Mouse (Mus musculus) cerebellum, postnatal 10 days (tissue): ENCODE measurements around the gene Angpt4.
A peak's percentile ranks its signal among the peaks of the same experiment; 100 is the strongest.

Experiments used
- DNase-seq, 2 experiments: peaks; one replicate each; pipeline ENCODE4 v3.0.0; 2021; ENCODE audit warnings: mixed read lengths in 2 of 2

Angpt4 gene

GRCm38 (mm10) chr2:151985426-151986172 is 74.6 kb downstream of the Angpt4 start:
- DNase-seq: no peak

DNA sequence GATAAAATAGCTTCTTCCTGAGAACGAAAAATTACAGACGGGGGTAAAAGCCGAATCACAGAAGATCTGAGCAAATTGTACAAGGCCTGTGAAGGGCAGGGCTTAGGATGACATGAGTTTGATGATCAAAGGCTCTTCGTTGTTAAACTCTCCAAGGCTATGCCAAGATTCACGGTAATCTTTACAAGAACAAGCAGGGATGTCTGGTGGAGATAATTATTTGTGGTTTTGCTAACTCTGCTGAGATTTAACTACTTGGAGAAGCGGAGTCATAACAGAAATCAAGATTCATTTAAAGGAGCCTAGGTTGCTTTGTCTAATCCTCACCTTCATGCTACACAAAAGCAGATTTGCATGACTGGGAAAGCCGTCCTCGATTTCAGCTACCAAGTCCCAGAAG is 75.9 kb downstream of the Angpt4 start:
- no peak for DNase-seq

DNA sequence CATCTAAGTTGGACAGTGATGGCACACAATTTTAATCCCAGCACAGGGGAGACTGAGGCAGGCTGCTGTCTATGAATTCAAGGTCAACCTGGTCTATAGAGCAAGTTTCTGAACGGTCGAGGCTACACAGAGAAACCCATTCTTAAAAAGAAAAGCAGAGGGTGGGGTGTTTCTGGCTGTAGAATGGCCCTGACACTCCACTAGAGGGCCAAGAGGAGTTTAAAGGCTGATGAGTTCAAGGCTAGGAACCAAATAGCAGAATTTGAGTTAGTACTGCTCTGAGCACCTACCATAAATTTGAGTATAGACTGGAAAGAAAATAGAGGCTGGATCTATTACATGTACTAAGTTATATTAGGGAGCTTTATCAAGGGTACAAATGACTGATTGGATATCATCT is 78.0 kb downstream of the Angpt4 start:
- no peak for DNase-seq

DNA sequence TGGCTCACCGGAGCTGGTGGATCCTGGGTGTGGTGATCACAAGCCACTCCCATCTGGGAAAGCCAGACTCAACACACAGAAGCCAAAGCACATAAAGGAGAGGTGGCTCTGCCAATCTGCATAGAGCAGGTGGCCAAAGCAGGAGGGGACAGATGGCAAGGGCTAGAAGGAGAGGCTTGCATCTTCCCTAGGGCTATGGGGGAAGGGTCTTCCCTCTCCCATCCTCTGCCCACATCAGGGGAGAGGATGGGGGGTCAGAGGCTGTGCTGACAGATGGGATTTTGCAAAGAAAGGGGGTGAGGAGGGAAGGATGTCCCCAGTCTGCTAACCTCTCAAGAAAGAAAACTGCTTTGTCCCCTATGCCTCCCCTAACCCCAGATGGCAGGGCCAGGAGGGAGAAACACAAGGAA is 80.0 kb downstream of the Angpt4 start:
- peak; percentile 89 to 94 for DNase-seq

DNA sequence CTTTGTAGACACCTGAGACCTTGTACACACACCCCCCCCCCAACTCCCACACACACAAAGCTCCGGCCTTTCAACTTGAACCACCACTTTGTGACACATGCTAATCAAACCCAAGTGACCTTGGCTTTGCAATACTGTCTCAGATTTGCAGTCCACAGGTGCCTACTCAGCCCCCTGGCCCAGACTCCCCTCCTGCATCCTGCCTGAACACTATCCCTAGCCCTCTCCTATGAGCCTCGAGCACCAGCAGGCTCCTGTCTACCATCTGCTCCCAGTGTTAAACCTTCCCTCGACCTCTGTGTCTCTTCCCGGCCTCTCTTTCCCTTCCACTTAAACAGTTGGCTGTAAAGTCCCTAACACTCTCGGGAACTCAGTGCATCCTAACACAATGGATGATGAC is 80.4 kb downstream of the Angpt4 start:
- peak; percentile 54 to 62 for DNase-seq

DNA sequence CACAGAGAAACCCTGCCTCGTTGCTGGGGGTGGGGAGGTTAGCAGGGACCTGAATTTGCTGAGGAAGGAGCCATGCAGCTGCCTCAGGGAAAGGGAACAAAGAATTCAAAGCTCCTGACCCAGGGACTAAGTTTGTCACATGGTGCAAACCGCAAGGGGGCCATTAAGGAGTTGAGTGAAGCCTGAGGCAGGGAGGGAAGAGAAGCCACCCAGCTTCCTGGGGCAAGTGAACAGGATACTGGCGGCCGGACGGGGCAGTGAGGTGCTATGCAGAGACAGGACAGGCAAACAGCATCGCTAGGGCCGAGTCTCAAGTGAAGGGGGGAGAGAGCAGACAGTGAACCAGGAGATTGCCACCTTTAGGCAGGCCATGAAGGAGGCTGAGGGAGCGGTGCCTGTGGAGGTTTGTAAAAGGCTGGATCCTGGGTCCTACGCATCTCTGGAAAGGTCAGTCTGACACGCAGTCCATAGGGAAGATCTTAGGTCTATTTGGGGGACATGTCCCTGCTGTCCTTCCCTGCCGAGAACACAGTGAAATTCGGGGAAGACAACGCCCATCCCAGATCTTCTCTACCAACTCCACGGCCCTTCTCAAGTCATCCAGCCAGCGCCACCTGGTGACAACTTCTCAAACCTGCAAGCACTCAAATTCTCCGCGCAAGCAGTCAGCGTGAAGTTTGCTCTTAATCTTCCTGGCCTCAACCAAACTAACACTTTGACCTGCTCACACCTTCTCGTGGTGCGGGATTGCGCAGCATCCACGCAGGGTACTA is 83.5 kb downstream of the Angpt4 start:
- DNase-seq: peak; percentile 88 to 92
